Mouse (Mus musculus) forebrain, embryonic 15.5 days (tissue): ENCODE data around the gene Casp7. TPM values are rescaled to one million over a fixed set of nuclear protein-coding genes. Genes with fewer than 3 reads are reported as not detected.

Source experiments
- ATAC-seq: fragments of 200-750 bp; cut with Nextera tagmentation; replicated peaks from 2 replicates; pipeline ENCODE4 v1.8.0; 2017; ENCODE audit warnings: mild to moderate bottlenecking, moderate TSS enrichment, moderate library complexity
- H3K27ac ChIP-seq: fragments of 300-500 bp; sonication (generic); replicated peaks from 2 replicates; pipeline ENCODE4 v1.5.1; 2015; ENCODE audit warnings: mild to moderate bottlenecking, inconsistent platforms
- H3K27me3 ChIP-seq: fragments of 300-500 bp; sonication (generic); 2 replicates; pipeline ENCODE4 v1.6.1; 2015; ENCODE audit warnings: inconsistent platforms
- H3K36me3 ChIP-seq: fragments of 300-500 bp; sonication (generic); 2 replicates; pipeline ENCODE4 v1.6.1; 2015; ENCODE audit warnings: mild to moderate bottlenecking, inconsistent platforms
- H3K4me1 ChIP-seq: fragments of 300-500 bp; sonication (generic); 2 replicates; pipeline ENCODE4 v1.6.1; 2015; ENCODE audit warnings: inconsistent platforms
- H3K4me2 ChIP-seq: fragments of 300-500 bp; sonication (generic); replicated peaks from 2 replicates; pipeline ENCODE4 v1.6.1; 2015; ENCODE audit warnings: mild to moderate bottlenecking, inconsistent platforms
- H3K4me3 ChIP-seq: fragments of 300-500 bp; sonication (generic); 2 replicates; pipeline ENCODE4 v1.5.1; 2015; ENCODE audit warnings: mild to moderate bottlenecking, inconsistent platforms
- H3K9ac ChIP-seq: fragments of 300-500 bp; sonication (generic); replicated peaks from 2 replicates; pipeline ENCODE4 v1.6.1; 2015; ENCODE audit warnings: mild to moderate bottlenecking, inconsistent platforms
- H3K9me3 ChIP-seq: fragments of 300-500 bp; sonication (generic); 2 replicates; pipeline ENCODE4 v1.6.1; 2016; ENCODE audit warnings: inconsistent platforms
- WGBS: fragments of 180-500 bp; shearing (Covaris S2); methylation state at CpG from one replicate; pipeline ENCODE4 v1.1.7; 2015; ENCODE audit warnings: mixed read lengths; 5-methylcytosine and 5-hydroxymethylcytosine counted together
- polyA plus RNA-seq: library from polyadenylated mRNA; unstranded; fragments of >200 nt; fragmentation: Nextera tagmentation; extraction: Ambion mirVana; gene quantifications from 2 replicates; pipeline ENCODE4 v1.2.1, GENCODE M21; 2015

The Casp7 gene
- polyA plus RNA-seq, 1 experiment from 2014 or later, result 14.7 TPM

DNA sequence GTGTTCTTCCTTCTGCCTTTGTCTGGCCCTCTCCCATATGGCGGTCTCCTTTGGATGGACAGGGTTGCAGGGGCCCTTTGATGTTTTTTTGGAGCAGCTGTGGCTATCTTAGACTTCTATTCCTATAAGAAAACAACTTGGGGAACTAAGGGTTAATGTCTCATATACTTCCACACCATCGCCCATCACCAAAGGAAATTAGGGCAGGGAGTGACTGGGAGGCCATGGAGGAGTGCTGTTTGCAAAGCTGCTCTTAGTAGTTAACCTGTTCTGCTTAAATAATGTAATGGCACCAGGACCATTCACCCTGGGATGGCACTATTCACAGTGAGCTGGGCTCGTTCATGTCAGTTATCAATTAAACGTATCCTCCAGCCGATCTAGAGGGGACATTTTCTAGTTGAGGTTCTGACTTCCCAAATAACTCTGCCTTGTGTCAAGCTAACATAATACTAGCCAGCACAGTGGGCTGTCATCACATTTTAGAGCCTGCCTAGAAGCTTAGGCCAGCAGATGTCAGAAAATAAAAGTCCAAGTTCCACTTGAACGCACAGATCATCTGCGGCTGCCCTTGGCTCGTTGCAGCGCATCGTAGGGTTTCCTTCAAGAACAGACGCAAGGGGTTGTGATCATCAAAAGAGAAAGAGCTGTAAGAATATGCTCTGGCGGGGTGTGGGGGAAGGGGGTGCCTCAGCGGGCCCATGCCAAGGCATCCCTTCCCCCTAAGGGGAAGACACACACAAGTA, 87.9 kb downstream of the Casp7 start:
- Histone ChIP-seq H3K36me3 (no peaks in the 10 kb centered on the region), H3K4me2 (no peak overlapping the region), H3K27me3 (no peaks in the 10 kb centered on the region), H3K9me3 (no peaks in the 10 kb centered on the region), H3K4me3 (no peak overlapping the region), H3K9ac (no peak overlapping the region), H3K4me1 (peaks cover 22% of the 10 kb centered on the region), H3K27ac (no peak overlapping the region)
- ATAC-seq, result no peak
- WGBS, result 30% methylated on average over 13 of the region's 13 CpGs

DNA sequence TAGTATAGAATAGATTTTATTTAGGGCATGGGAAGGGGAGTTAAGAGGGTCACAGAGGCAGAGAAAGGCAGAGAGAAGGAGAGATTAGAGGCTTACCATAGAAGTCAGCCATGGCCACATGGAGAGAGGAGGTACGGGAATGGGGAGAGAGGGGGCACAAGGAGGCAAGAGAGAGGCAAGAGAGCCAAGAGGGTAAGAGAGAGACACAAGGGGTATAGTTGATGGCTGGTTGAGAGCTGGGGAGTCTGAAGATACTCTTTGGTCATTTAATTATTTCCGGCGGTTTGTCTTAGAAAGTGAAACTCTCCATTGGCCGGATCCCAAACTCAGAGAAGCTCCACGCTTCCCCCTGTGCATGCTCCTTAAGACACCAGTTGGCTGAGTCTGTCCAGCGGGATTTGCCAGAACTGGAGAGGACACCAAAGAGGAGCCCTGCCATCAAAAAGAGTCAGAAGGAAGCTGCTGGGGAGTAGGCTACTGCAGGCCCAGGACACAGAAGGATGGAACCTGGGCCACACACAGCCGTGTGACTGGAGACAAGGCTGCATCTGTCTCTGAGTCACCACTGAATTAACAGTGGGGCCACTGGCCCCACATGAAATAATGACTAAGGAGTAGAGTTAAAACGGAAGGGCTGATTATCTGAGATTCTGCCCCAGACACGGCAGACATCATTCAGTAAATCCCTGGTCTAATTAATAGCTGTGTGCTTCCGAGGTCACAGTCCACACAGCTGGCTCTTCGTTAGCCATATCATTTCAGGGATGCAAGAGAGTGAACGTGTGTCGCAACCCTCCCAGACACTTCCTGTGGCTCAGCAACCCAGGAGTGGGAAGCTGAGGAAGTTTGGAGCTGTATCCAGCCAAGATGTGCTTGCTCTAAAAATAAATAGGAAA, 88.7 kb downstream of the Casp7 start:
- Histone ChIP-seq H3K4me2 (no peak overlapping the region), H3K9ac (no peak overlapping the region), H3K36me3 (no peaks in the 10 kb centered on the region), H3K27me3 (no peaks in the 10 kb centered on the region), H3K4me3 (no peak overlapping the region), H3K4me1 (peaks cover 22% of the 10 kb centered on the region), H3K27ac (no peak overlapping the region), H3K9me3 (no peaks in the 10 kb centered on the region)
- 23% methylated on average over 13 of the region's 13 CpGs for WGBS
- ATAC-seq, result 0 out of 2 replicates have a peak, but pooled peaks have one; percentile 32

DNA sequence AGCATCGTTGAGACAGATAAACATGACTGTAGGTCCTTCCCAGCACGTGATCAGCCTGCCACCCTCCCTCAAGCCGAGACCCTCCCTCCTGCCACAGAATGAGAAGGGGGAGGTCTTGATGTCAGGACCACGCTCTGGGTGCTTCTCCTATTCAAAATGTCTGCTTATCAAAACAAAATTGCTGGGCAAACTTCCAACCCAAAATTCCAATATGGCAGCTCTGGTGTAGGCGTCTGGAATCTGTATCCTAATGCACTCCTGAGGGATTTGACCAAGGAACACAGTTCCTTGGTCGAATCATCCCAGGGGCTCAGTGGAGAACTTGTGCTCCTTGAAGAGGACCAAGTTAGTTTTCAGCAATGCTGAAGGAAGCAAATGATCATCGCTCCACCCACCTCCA, 90.0 kb downstream of the Casp7 start:
- peaks cover 22% of the 10 kb centered on the region for H3K4me1 ChIP-seq
- H3K9me3 ChIP-seq, result no peaks in the 10 kb centered on the region
- no peak for ATAC-seq
- no peak overlapping the region for H3K4me3 ChIP-seq
- no peaks in the 10 kb centered on the region for H3K27me3 ChIP-seq
- whole genome bisulfite sequencing, result 83% methylated on average over 7 of the region's 7 CpGs
- no peaks in the 10 kb centered on the region for H3K36me3 ChIP-seq
- no peak overlapping the region for H3K27ac ChIP-seq
- H3K9ac ChIP-seq, result no peak overlapping the region
- H3K4me2 ChIP-seq, result no peak overlapping the region

DNA sequence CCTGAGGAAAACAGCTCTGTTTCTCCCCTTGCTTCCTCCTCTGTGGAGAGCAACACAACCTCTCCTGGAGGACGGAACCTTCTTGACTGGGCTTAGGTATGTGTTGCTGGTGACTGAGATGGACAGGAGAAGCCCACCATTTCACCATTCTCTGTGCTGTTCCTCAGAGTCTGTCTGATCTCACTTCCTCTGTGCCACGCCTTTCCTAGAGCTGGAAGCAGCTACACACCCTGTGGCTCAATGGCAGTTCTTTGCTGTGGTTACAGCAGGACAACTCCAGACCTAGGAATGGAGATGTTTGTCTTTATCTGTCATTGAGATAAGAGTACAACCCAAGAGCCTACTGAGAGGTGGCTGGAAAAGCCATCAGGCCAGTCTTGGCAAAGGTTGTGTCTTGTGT, 90.4 kb downstream of the Casp7 start:
- no peak overlapping the region for H3K4me3 ChIP-seq

DNA sequence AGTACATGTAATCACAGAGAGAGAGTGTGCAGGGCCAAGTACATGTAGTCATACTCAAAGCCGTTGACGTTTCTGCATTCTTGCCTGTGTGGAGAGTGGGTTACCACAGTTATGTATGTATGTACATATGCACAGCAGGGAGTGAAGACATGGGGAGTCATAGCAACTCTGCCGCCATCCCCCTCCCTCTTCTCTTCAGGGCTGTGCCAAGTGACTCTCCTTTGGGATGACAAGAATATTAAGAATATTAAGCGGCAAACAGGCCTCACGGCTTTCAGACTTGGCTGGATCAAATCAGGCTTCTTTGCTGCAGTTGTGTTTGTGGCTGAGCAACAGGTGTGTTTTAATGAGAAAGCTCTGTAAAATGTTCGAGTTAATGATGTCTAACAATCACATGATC, 92.7 kb downstream of the Casp7 start:
- Histone ChIP-seq H3K4me3 (no peak overlapping the region), H3K27ac (no peak overlapping the region), H3K4me1 (peaks cover 18% of the 10 kb centered on the region), H3K9me3 (no peaks in the 10 kb centered on the region), H3K9ac (no peak overlapping the region), H3K36me3 (no peaks in the 10 kb centered on the region), H3K27me3 (no peaks in the 10 kb centered on the region), H3K4me2 (no peak overlapping the region)
- ATAC-seq, result no peak
- WGBS, result 85% methylated on average over 6 of the region's 6 CpGs

More for the DNA sequence above, 90.4 kb downstream of the Casp7 start:
- Histone ChIP-seq H3K4me1 (peaks cover 22% of the 10 kb centered on the region), H3K9me3 (no peaks in the 10 kb centered on the region), H3K27me3 (no peaks in the 10 kb centered on the region), H3K36me3 (no peaks in the 10 kb centered on the region), H3K9ac (no peak overlapping the region), H3K4me2 (no peak overlapping the region), H3K27ac (no peak overlapping the region)
- 93% methylated on average over 2 of the region's 2 CpGs for WGBS
- no peak for ATAC-seq

Other genes with a start within 250 kb of the Casp7 start
- 0.06 TPM in 1 of 2 replicates, not detected in the other for gene Habp2, start 110.0 kb upstream of the Casp7 start, polyA plus RNA-seq
- gene Nrap, start 7.1 kb upstream of the Casp7 start, polyA plus RNA-seq, result 0.41 and 0.45 TPM in 2 replicates
- 0.17 TPM in 1 of 2 replicates, not detected in the other for gene Plekhs1, start 64.5 kb downstream of the Casp7 start, polyA plus RNA-seq
- 12.3 and 12.7 TPM in 2 replicates for gene Dclre1a, start 151.1 kb downstream of the Casp7 start, polyA plus RNA-seq
- gene Nhlrc2, start 151.1 kb downstream of the Casp7 start, polyA plus RNA-seq, result 11.2 and 12.7 TPM in 2 replicates